Mouse (Mus musculus) liver, postnatal 0 days (tissue): ENCODE data around the gene Id3.

Experiments used
- CTCF ChIP-seq: sonication (generic); IDR thresholded peaks from 2 replicates; pipeline ENCODE4 v1.5.1; 2016; ENCODE audit warnings: antibody characterized with exemption, low read depth
- EP300 ChIP-seq: IDR thresholded peaks from 2 replicates; pipeline ENCODE4 v1.6.1; 2016; ENCODE audit warnings: antibody characterized with exemption, low read depth, mild to moderate bottlenecking

- TF ChIP-seq CTCF (no peak), EP300 (peak; percentile 42; the same call in 1 of the 2 replicates)
Observed at GRCm38 (mm10) chr4:136095490-136096105, 47.7 kb upstream of the Id3 start.
